Mouse (Mus musculus) kidney, adult 2 months (tissue): ENCODE results near the gene Pbsn. TPM values are rescaled to one million over a fixed set of nuclear protein-coding genes. Genes with fewer than 3 reads are reported as not detected.
A peak's percentile ranks its signal among the peaks of the same experiment; 100 is the strongest.
"Not testable (repeated sequence)": the region's sequence is repeated elsewhere in the genome, so short reads cannot be mapped to it uniquely, and the experiment has no call there.

Source experiments
- DNase-seq: peaks from one replicate; pipeline ENCODE4 v3.0.0; 2021
- H3K27ac ChIP-seq: fragments of 200-500 bp; 2 replicates; pipeline ENCODE4 v1.5.1; 2012; ENCODE audit warnings: low read depth, low read length, control low read depth, inconsistent platforms; ENCODE audit not compliant: insufficient read depth
- H3K27me3 ChIP-seq: fragments of 200-500 bp; replicated peaks from 2 replicates; pipeline ENCODE4 v1.6.1; 2012; ENCODE audit warnings: mild to moderate bottlenecking, moderate library complexity, low read length, inconsistent platforms; ENCODE audit not compliant: control insufficient read depth, insufficient read depth
- H3K36me3 ChIP-seq: fragments of 200-500 bp; 2 replicates; pipeline ENCODE4 v1.6.1; 2012; ENCODE audit warnings: mild to moderate bottlenecking, moderate library complexity, low read length, inconsistent platforms; ENCODE audit not compliant: control insufficient read depth, insufficient read depth
- H3K4me1 ChIP-seq: fragments of 200-500 bp; 2 replicates; pipeline ENCODE4 v1.6.1; 2011; ENCODE audit warnings: low read length; ENCODE audit not compliant: control insufficient read depth, insufficient read depth
- H3K4me3 ChIP-seq: fragments of 200-500 bp; 2 replicates; pipeline ENCODE4 v1.5.1; 2011; ENCODE audit warnings: mild to moderate bottlenecking, low read depth, low read length, control low read depth; ENCODE audit not compliant: insufficient read depth
- CTCF ChIP-seq: fragments of 200-500 bp; conservative IDR thresholded peaks from 2 replicates; pipeline ENCODE4 v1.5.1; 2011; ENCODE audit warnings: low read depth, mild to moderate bottlenecking, control low read depth, low read length, moderate library complexity, mixed read lengths; ENCODE audit not compliant: insufficient read depth, insufficient read length
- POLR2A ChIP-seq: fragments of 200-500 bp; IDR thresholded peaks from one replicate; pipeline ENCODE4 v1.6.1; 2011; ENCODE audit warnings: low read depth, low read length, control low read depth
- WGBS: fragments of 180-500 bp; shearing (Covaris S2); methylation state at CpG from one replicate; pipeline ENCODE4 v1.1.7; 2018; 5-methylcytosine and 5-hydroxymethylcytosine counted together
- polyA plus RNA-seq: library from polyadenylated mRNA; depleted of rRNA; stranded (reverse); fragments of >200 nt; gene quantifications from 2 replicates; pipeline ENCODE4 v1.2.3, GENCODE M21; 2012; rRNA removed

Gene Pbsn
- not detected in 2 replicates for polyA plus RNA-seq

GRCm38 (mm10) chrX:77853523-77853922, at the start of gene Pbsn:
Gene Pbsn, minus strand, starts transcription at chrX:77853623.
- TF ChIP-seq CTCF (no peak), POLR2A (no peak)
- DNase-seq = no peak
- no peaks in the 10 kb centered on the region for H3K27me3 ChIP-seq
- no peak within 1 kb of the TSS for H3K4me3 ChIP-seq
- no peaks in the 10 kb centered on the region for H3K4me1 ChIP-seq
- H3K27ac ChIP-seq = no peak within 1 kb of the TSS
- 96% methylated on average over 1 of the region's 1 CpGs for WGBS
- no peaks in the 10 kb centered on the region for H3K36me3 ChIP-seq

- not testable (repeated sequence) for H3K27ac ChIP-seq, H3K36me3 ChIP-seq, H3K27me3 ChIP-seq, H3K4me3 ChIP-seq, H3K4me1 ChIP-seq
- DNase-seq = peak; percentile 0
- WGBS = 33% methylated on average over 2 of the region's 4 CpGs
Measured at GRCm38 (mm10) chrX:77880033-77880432, 26.6 kb upstream of the Pbsn start.

- H3K4me3 ChIP-seq, H3K27me3 ChIP-seq, DNase-seq, H3K4me1 ChIP-seq, H3K27ac ChIP-seq, H3K36me3 ChIP-seq: not testable (repeated sequence)
- 96% methylated on average over 2 of the region's 2 CpGs for WGBS
Measured at GRCm38 (mm10) chrX:77864458-77864857, 11.0 kb upstream of the Pbsn start, which contains the start of gene Gm14744. Gene Gm14744, plus strand, starts transcription at chrX:77864758.

- no peak for TF ChIP-seq POLR2A
- TF ChIP-seq CTCF = peak; percentile 28; the same call in 1 of the 2 replicates
- no peak for DNase-seq
- no peaks in the 10 kb centered on the region for H3K4me1 ChIP-seq
- H3K4me3 ChIP-seq = no peak overlapping the region
- H3K27me3 ChIP-seq = no peaks in the 10 kb centered on the region
- no peak overlapping the region for H3K27ac ChIP-seq
- H3K36me3 ChIP-seq = no peaks in the 10 kb centered on the region
- 56% methylated on average over 6 of the region's 6 CpGs for WGBS
Measured at GRCm38 (mm10) chrX:77812031-77812430, 41.4 kb downstream of the Pbsn start.

- no peaks in the 10 kb centered on the region for H3K4me1 ChIP-seq
- TF ChIP-seq CTCF (peak; percentile 52), POLR2A (no peak)
- H3K36me3 ChIP-seq = no peaks in the 10 kb centered on the region
- DNase-seq = peak; percentile 66
- peak overlapping the region; percentile 77 for H3K4me3 ChIP-seq
- WGBS = 1% methylated on average over 17 of the region's 17 CpGs
- H3K27ac ChIP-seq = peak overlapping the region; percentile 77
- no peaks in the 10 kb centered on the region for H3K27me3 ChIP-seq
Measured at GRCm38 (mm10) chrX:77810608-77811206, 42.7 kb downstream of the Pbsn start.

GRCm38 (mm10) chrX:77808602-77809001, 44.8 kb downstream of the Pbsn start:
- Histone ChIP-seq H3K4me1 (no peaks in the 10 kb centered on the region), H3K4me3 (no peak overlapping the region), H3K27ac (no peak overlapping the region), H3K36me3 (no peaks in the 10 kb centered on the region), H3K27me3 (no peaks in the 10 kb centered on the region)
- peak; percentile 41 for DNase-seq
- 12% methylated on average over 2 of the region's 2 CpGs for WGBS
- TF ChIP-seq POLR2A (no peak), CTCF (peak; percentile 74)

- H3K36me3 ChIP-seq = no peaks in the 10 kb centered on the region
- H3K4me3 ChIP-seq = no peak overlapping the region
- DNase-seq = no peak
- no peak overlapping the region for H3K27ac ChIP-seq
- TF ChIP-seq POLR2A = no peak
- TF ChIP-seq CTCF = no peak
- H3K4me1 ChIP-seq = no peaks in the 10 kb centered on the region
- 74% methylated on average over 2 of the region's 2 CpGs for WGBS
- no peaks in the 10 kb centered on the region for H3K27me3 ChIP-seq
Measured at GRCm38 (mm10) chrX:77802293-77802692, 51.1 kb downstream of the Pbsn start.

GRCm38 (mm10) chrX:77801543-77801942, 51.9 kb downstream of the Pbsn start:
- TF ChIP-seq CTCF = no peak
- no peak for TF ChIP-seq POLR2A
- DNase-seq = no peak

More at GRCm38 (mm10) chrX:77801543-77801942, 51.9 kb downstream of the Pbsn start:
- Histone ChIP-seq H3K4me3 (no peak overlapping the region), H3K27ac (no peak overlapping the region), H3K36me3 (no peaks in the 10 kb centered on the region), H3K27me3 (no peaks in the 10 kb centered on the region), H3K4me1 (no peaks in the 10 kb centered on the region)
- WGBS = 56% methylated on average over 1 of the region's 1 CpGs
